Mouse (Mus musculus) megakaryocyte, adult 5-6 weeks (primary cell): ENCODE data around the gene Mis12. TPM values are rescaled to one million over a fixed set of nuclear protein-coding genes. Genes with fewer than 3 reads are reported as not detected.

ENCODE experiments used
- ATAC-seq: 2 replicates; pipeline ENCODE4 v1.8.0; 2016; ENCODE audit warnings: mild to moderate bottlenecking, inconsistent platforms; ENCODE audit not compliant: poor library complexity, severe bottlenecking
- total RNA-seq, 2 experiments: library from RNA; stranded (forward) in 1 of 2; stranded (reverse) in 1 of 2; fragments of 153-499, 151-499 nt in 1 of 2; fragments of 221-1000, 200-1000 nt in 1 of 2; gene quantifications; 2 replicates each; pipeline versions ENCODE4 v1.2.3 to v1.2.4; 2015 to 2017

Mis12 gene
- total RNA-seq (2015): 30.2 and 31.4 TPM in 2 replicates
- 43.4 and 60.9 TPM in 2 replicates for total RNA-seq (2017)

- peak; percentile 91 for ATAC-seq
These were observed at the start of gene Mis12, which contains the start of gene Derl2 for GRCm38 (mm10) chr11:71019201-71020068. Gene Mis12 (plus strand): TSS chr11:71019611. Gene Derl2 (minus strand): TSS chr11:71019841.

- peak; percentile 91 for ATAC-seq
These were observed 49.4 kb upstream of the Mis12 start, which contains the start of the genes Nup88 and Rpain for GRCm38 (mm10) chr11:70969821-70970559. Gene Nup88 (minus strand): TSS chr11:70969973. Gene Rpain (plus strand): TSS chr11:70970213.

- peak; percentile 35 for ATAC-seq
These were observed 48.6 kb upstream of the Mis12 start for GRCm38 (mm10) chr11:70970560-70971540.

GRCm38 (mm10) chr11:70972586-70972985, 46.8 kb upstream of the Mis12 start:
- ATAC-seq: no peak

GRCm38 (mm10) chr11:70973947-70974346, 45.5 kb upstream of the Mis12 start:
- no peak for ATAC-seq

- no peak for ATAC-seq
These were observed 44.2 kb upstream of the Mis12 start for GRCm38 (mm10) chr11:70975193-70975592.

GRCm38 (mm10) chr11:70977293-70977692, 42.1 kb upstream of the Mis12 start:
- ATAC-seq: no peak

GRCm38 (mm10) chr11:70980232-70980631, 39.2 kb upstream of the Mis12 start:
- no peak for ATAC-seq

GRCm38 (mm10) chr11:70980751-70981510, 38.5 kb upstream of the Mis12 start:
- ATAC-seq: no peak

GRCm38 (mm10) chr11:70982030-70982429, 37.4 kb upstream of the Mis12 start:
- no peak for ATAC-seq

GRCm38 (mm10) chr11:70982557-70983228, 36.7 kb upstream of the Mis12 start, which contains the start of gene C1qbp:
Gene C1qbp (minus strand): TSS chr11:70983026.
- peak; percentile 100 for ATAC-seq

GRCm38 (mm10) chr11:71001167-71001566, 18.2 kb upstream of the Mis12 start:
- ATAC-seq: no peak

GRCm38 (mm10) chr11:71003611-71004315, 15.6 kb upstream of the Mis12 start:
- peak; percentile 39 for ATAC-seq

GRCm38 (mm10) chr11:71004316-71004773, 15.1 kb upstream of the Mis12 start, which contains the start of gene Dhx33:
Gene Dhx33 (minus strand): TSS chr11:71004437.
- ATAC-seq: peak; percentile 98

GRCm38 (mm10) chr11:71005046-71005445, 14.4 kb upstream of the Mis12 start:
- no peak for ATAC-seq

- no peak for ATAC-seq
These were observed 12.4 kb upstream of the Mis12 start for GRCm38 (mm10) chr11:71007026-71007425.

GRCm38 (mm10) chr11:71007831-71008230, 11.6 kb upstream of the Mis12 start:
- ATAC-seq: no peak

- ATAC-seq: 0 out of 2 replicates have a peak, but pooled peaks have one; percentile 14
These were observed 11.1 kb upstream of the Mis12 start for GRCm38 (mm10) chr11:71008321-71008720.
